Mouse (Mus musculus): ENCODE measurements around the gene Zc2hc1c. TPM values are rescaled to one million over a fixed set of nuclear protein-coding genes. Genes with fewer than 3 reads are reported as not detected.

The Zc2hc1c gene
- polyA plus RNA-seq, 1 experiment = not detected

DNA sequence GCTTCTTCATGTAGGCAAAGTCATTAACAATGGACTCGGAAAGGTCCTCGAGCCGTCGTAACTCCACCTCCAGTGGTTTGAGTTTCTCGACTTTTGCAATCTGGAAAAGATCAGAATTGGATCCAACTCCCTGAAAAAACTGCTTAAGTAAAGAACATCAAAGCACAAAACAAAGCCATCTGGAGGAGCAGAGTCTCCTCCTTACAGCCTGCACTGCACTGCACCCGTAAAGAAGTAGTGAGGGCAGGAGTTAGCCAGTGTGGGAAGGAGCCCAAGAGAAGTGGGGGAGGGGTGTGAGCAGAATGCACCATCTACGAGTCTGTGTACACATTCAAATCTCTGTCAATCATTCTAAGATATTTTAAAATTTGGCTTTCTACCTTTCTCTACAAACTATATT lies 55.9 kb downstream of the Zc2hc1c start:
- no peak overlapping the region for H3K27ac ChIP-seq (ENCODE audit: insufficient read depth, low read depth, low read length)
- H3K4me3 ChIP-seq (ENCODE audit: insufficient read depth, low read depth, low read length) = no peak overlapping the region
- no peak for TF ChIP-seq POLR2A (IDR thresholded peaks at IDR 0.05; ENCODE audit: insufficient read depth, low read depth, low read length)
- TF ChIP-seq CTCF (IDR thresholded peaks at IDR 0.05; ENCODE audit: insufficient read depth, low read depth, low read length) = no peak
- 64% methylated on average over 7 of the region's 7 CpGs for WGBS
- H3K4me1 ChIP-seq (ENCODE audit: control insufficient read depth, insufficient read depth, low read length) = no peaks in the 10 kb centered on the region

DNA sequence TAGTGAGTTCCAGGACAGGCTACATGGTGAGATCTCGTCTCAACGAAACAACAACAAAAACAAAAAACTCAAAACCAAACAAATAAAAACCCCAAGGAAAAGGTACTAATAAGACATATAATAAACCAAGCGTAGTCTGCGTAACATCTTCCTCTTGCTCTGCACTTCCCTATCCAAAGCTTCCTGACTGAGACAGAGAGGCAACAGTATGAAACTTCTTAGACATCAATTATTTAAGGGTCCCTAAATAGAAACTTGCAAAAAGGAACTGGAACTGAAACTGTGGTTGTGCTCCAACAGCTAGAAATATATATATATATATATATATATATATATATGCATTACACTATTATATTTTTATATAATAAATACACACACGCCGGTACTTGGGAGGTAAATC lies 57.2 kb downstream of the Zc2hc1c start:
- TF ChIP-seq POLR2A (IDR thresholded peaks at IDR 0.05; ENCODE audit: insufficient read depth, low read depth, low read length) (no peak), CTCF (IDR thresholded peaks at IDR 0.05; ENCODE audit: insufficient read depth, low read depth, low read length) (no peak)
- Histone ChIP-seq H3K27ac (ENCODE audit: insufficient read depth, low read depth, low read length) (no peak overlapping the region), H3K4me1 (ENCODE audit: control insufficient read depth, insufficient read depth, low read length) (no peaks in the 10 kb centered on the region), H3K4me3 (ENCODE audit: insufficient read depth, low read depth, low read length) (no peak overlapping the region)
- WGBS = 85% methylated on average over 6 of the region's 6 CpGs

DNA sequence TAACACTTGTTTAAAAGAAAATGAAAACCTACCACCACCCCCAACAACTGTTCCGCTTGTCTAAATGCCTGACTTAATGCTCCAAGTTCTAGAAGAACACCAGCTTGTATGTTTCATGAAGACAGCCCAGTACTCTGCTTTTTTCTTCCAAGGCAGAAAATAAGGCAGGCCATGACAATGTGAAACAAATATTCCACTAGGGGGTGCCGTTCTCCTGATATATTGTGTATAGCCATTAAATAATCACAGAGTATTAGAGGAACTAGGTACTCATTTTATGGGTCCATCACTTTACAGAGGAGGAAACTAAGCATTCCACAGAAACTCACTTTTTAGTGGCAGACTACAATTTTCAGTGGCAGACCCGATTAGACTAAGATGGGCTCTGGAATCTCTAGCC lies 58.0 kb downstream of the Zc2hc1c start:
- Histone ChIP-seq H3K27ac (ENCODE audit: insufficient read depth, low read depth, low read length) (no peak overlapping the region), H3K4me3 (ENCODE audit: insufficient read depth, low read depth, low read length) (no peak overlapping the region), H3K4me1 (ENCODE audit: control insufficient read depth, insufficient read depth, low read length) (peaks cover 3% of the 10 kb centered on the region)
- WGBS = 36% methylated on average over 3 of the region's 3 CpGs
- TF ChIP-seq CTCF (IDR thresholded peaks at IDR 0.05; ENCODE audit: insufficient read depth, low read depth, low read length) (no peak), POLR2A (IDR thresholded peaks at IDR 0.05; ENCODE audit: insufficient read depth, low read depth, low read length) (no peak)

DNA sequence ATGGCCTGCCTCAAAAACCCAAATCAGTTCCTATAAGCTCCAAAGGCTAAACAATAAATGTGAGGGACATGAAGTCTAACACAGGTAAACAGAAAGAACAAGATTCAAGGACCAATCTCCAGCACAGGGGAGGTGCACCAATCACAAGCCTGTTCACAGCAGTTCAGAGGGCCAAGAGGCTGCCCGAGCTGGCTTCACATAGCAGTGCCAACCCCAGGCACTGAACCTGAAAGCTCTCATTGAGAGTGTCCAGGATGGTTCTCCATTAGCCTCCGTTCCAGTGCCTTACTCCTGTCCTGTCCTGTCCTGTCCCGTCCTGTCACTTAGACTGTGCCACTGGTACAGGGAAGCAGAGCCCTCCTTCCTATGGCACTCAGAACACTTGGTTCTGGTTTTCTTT lies 58.8 kb downstream of the Zc2hc1c start:
- no peak overlapping the region for H3K27ac ChIP-seq (ENCODE audit: insufficient read depth, low read depth, low read length)
- H3K4me3 ChIP-seq (ENCODE audit: insufficient read depth, low read depth, low read length) = no peak overlapping the region
- peaks cover 3% of the 10 kb centered on the region for H3K4me1 ChIP-seq (ENCODE audit: control insufficient read depth, insufficient read depth, low read length)
- TF ChIP-seq CTCF (IDR thresholded peaks at IDR 0.05; ENCODE audit: insufficient read depth, low read depth, low read length) (no peak), POLR2A (IDR thresholded peaks at IDR 0.05; ENCODE audit: insufficient read depth, low read depth, low read length) (no peak)
- WGBS = 48% methylated on average over 3 of the region's 3 CpGs

DNA sequence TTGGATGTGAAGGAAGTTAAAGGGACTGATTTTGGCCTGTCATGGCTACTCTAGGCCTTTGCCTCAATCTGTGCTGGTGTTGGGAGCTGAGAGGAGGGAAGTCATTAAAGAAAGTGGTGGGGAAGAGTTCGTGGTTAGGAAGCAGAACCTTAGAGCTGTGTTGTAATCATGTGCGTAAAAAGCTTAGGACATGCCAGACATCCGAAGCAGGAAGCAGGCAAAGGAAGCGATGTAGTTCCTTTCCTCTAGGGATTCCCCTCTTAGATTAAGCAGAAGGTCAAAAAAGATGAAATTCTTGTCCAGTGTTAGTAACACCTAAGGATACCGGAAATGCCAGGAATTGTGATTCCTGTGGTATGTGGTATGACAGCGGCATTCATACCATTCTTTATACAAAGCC lies 59.9 kb downstream of the Zc2hc1c start:
- WGBS = 83% methylated on average over 6 of the region's 6 CpGs
- Histone ChIP-seq H3K4me3 (ENCODE audit: insufficient read depth, low read depth, low read length) (no peak overlapping the region), H3K4me1 (ENCODE audit: control insufficient read depth, insufficient read depth, low read length) (peaks cover 3% of the 10 kb centered on the region), H3K27ac (ENCODE audit: insufficient read depth, low read depth, low read length) (no peak overlapping the region)
- no peak for TF ChIP-seq CTCF (IDR thresholded peaks at IDR 0.05; ENCODE audit: insufficient read depth, low read depth, low read length)
- no peak for TF ChIP-seq POLR2A (IDR thresholded peaks at IDR 0.05; ENCODE audit: insufficient read depth, low read depth, low read length)

Other genes with a start within 250 kb of the Zc2hc1c start
- not detected in 2 replicates for gene Prox2, start 177.8 kb upstream of the Zc2hc1c start, polyA plus RNA-seq (2012; ENCODE audit: insufficient read depth, insufficient read length, low replicate concordance, missing spikeins)
- gene Dlst, start 177.8 kb upstream of the Zc2hc1c start, polyA plus RNA-seq (2012; ENCODE audit: insufficient read depth, insufficient read length, low replicate concordance, missing spikeins) = not detected in 2 replicates
- not detected in 2 replicates for gene Rps6kl1, start 137.3 kb upstream of the Zc2hc1c start, polyA plus RNA-seq (2012; ENCODE audit: insufficient read depth, insufficient read length, low replicate concordance, missing spikeins)
- gene Pgf, start 110.8 kb upstream of the Zc2hc1c start, polyA plus RNA-seq (2012; ENCODE audit: insufficient read depth, insufficient read length, low replicate concordance, missing spikeins) = not detected in 2 replicates
- not detected in 2 replicates for gene Eif2b2, start 69.1 kb upstream of the Zc2hc1c start, polyA plus RNA-seq (2012; ENCODE audit: insufficient read depth, insufficient read length, low replicate concordance, missing spikeins)
- gene Mlh3, start 18.0 kb upstream of the Zc2hc1c start, polyA plus RNA-seq (2012; ENCODE audit: insufficient read depth, insufficient read length, low replicate concordance, missing spikeins) = not detected in 2 replicates
- not detected in 2 replicates for gene Acyp1, start 153 bp upstream of the Zc2hc1c start, polyA plus RNA-seq (2012; ENCODE audit: insufficient read depth, insufficient read length, low replicate concordance, missing spikeins)
- not detected in 2 replicates for gene Nek9, start 50.8 kb downstream of the Zc2hc1c start, polyA plus RNA-seq (2012; ENCODE audit: insufficient read depth, insufficient read length, low replicate concordance, missing spikeins)
- not detected in 2 replicates for gene Tmed10, start 86.3 kb downstream of the Zc2hc1c start, polyA plus RNA-seq (2012; ENCODE audit: insufficient read depth, insufficient read length, low replicate concordance, missing spikeins)
- gene Fos, start 185.3 kb downstream of the Zc2hc1c start, polyA plus RNA-seq (2012; ENCODE audit: insufficient read depth, insufficient read length, low replicate concordance, missing spikeins) = not detected in 2 replicates